Mouse (Mus musculus): ENCODE measurements at regions not wholly inside any gene's neighbourhood (a gene's known extent, or its start where the extent isn't known, plus 50 kb on each side); places are given as distances from the start of the nearest gene placed in this dataset.

DNA sequence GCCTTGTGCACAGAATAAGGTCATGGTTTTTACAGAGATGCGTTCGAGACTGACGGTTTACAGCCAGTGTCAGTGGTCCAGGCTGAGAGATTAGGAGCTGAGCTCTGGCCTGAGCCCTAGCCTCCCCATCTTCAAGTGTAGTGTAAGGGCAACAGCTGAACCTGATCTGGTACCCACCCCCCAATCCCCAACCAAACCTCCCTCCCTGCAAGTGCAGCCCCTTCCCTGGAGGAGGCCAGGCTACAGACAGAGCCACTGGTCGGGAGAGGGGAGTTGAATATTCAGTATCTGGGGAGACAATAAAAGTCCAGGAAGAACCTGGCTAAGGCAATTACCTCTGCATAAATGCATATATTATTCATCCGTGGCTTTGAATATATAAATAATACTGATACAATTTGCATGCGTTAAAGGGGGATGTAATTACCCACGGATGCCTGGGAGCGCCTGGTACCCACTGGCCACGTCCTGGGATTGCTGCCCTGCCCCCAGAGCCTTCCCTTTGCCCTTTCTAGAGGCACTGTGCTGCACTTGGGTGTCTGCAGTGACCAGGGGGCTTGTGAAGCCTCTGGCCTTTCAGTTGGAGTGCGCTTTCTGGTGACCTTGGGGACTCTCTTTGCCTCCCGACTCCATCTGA lies 95.5 kb upstream of the Mvb12b start:
- DNase-seq (ENCODE audit: low spot score): no peak

GRCm38 (mm10) chr2:33981936-33982335 lies 94.2 kb upstream of the Mvb12b start:
- peak; percentile 63 for DNase-seq (ENCODE audit: low spot score)

GRCm38 (mm10) chr2:33981321-33981720 lies 93.6 kb upstream of the Mvb12b start:
- no peak for DNase-seq (ENCODE audit: low spot score)

DNA sequence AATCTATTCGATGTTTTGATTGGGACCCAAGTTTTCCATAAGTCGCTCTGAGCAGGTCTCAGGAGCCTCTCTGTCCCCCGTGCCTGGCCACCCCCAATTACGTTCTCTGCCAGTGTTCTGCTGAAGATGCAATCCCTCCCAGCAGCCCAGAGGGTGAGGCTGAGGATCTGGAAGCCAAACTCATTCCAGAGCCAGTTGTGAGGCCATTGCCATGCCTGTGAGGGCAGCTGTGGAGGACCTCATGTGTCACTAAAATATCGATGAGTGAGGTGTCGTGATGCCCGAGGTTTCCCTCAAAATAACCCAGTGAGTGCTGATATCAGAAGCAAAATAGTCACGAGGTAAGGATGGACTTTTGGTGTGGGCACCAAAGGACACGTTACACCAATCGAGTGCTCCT lies 93.1 kb upstream of the Mvb12b start:
- no peak for DNase-seq (ENCODE audit: low spot score)

GRCm38 (mm10) chr2:33979276-33979675 lies 91.5 kb upstream of the Mvb12b start:
- DNase-seq (ENCODE audit: low spot score): no peak

DNA sequence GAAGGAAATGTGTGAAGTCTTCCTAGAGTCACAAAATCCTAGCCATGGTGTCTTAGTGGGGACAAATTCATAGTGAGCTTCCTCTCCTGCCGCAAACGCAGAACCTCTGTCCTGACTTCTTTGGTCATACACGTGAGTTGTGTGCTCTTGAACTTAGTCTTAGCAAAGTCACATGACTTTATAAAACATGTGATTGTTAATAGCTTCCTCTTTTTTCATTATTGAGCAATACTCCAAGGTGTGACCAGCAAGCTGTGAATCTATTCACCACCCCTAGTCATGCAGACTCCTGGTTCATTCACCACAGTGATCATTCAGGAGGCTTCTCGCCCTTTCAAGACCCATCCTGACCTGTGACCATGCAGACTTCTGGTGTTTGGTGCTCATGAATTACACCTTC lies 90.8 kb upstream of the Mvb12b start:
- no peak for DNase-seq (ENCODE audit: low spot score)

DNA sequence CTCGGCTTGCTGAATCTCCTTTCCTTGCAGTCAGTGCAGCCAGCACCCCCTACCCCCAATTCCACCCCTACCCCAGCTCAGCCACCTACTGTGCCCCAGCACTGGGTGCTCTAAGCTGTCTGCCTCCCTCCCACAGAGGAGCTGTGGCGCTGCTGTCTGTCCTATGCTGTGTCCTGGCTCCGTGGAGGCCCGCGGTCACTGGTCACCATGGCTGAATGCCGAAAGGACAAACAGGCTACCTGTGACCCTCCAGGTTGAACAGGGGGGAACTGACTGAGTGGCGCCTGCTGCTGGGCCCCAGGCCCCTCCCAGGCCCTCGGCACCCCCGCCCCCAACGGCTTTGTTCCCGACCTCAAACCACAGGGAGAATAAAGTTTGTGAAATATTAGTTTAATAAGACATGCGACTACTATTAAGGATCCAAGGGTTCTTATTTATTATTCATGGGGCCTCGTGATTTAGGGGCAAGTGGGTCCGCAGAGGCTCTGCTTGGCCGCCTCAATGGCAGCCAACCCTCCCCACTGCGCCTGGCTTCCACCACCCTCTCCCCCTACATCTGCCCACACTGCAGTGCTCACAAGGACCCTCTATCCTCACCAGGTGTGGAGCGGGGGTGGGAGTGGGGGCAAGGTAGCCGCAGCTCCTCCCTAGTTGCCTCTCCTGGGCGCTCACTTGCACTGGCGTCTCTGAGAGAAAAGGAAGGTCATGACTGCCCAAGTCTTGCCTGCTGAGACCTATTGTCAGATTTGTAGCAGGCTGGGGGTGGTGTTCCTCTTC lies 90.0 kb upstream of the Mvb12b start:
- no peak for DNase-seq (ENCODE audit: low spot score)

DNA sequence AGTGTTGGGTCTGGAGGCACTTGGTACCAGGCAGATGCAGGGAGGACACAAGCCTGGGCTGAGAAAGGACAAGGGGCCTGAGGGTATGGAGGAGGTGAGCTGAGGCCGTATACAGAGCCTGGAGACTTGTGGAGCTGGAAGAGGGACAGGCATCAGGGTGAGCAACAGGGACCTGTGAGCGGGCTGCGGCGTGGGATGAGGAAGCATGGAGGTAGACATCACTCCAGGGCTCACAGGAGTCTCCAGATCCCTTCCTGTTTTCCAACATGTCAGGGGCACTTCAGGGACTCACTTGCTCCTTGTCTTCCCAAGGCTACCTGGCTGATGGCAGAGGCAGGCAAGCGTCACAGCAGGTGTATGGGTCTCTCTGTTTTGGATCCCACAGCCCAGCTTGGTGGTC lies 89.4 kb upstream of the Mvb12b start:
- no peak for DNase-seq (ENCODE audit: low spot score)

- DNase-seq (ENCODE audit: low spot score): no peak
Observed at GRCm38 (mm10) chr2:33976183-33976582, 88.4 kb upstream of the Mvb12b start.

GRCm38 (mm10) chr2:33975423-33976127 lies 87.8 kb upstream of the Mvb12b start:
- no peak for DNase-seq (ENCODE audit: low spot score)

- DNase-seq (ENCODE audit: low spot score): no peak
Observed at GRCm38 (mm10) chr2:33974737-33975422, 87.1 kb upstream of the Mvb12b start.

DNA sequence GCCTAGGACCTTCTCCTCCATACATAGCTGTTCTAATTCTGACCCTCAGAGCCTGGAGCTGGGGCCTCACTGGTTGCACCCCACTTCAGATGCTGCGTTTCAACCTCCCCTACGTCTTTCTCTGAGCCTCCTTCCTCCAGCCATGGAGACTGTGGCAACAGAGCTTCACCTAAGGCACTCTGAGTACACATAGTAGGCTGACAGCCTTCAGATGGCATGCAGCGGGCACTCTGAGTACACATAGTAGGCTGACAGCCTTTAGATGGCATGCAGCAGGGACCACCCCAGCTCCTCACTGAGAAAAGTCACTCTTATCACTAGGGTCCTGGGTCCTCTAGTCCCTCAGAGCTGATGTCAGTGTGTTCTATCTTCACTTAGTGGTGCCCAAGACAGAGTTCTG lies 86.3 kb upstream of the Mvb12b start:
- DNase-seq (ENCODE audit: low spot score): no peak

DNA sequence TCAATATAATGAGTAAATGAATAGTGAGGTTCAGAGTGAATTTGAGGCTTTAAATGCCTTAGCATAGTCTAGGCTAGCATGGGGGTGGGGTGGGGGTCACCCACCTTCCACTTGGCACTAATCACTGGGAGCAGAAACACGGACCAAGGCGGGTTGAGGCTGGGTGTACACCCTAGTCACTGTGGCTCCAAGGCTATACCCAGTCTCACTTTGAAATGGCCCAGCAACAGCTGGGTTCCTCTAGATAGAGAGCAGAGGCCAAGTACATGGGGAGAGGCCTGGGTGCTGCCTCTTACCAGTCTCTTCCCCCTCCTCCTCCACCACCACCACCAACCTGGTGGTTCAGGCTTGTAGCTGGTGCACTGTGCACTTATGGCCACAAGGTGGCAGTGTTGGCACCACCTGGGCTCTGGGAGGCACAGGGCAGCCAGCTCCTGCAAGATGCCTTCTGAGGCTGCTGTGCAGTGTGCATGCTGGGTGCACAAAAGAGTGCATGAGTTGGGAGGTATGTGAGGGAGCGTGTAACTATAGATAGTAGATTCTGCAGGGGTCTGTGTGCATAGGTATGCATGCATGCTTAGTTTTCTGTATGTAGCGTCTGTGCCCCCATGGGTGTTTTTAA lies 85.6 kb upstream of the Mvb12b start:
- peak; percentile 88 for DNase-seq (ENCODE audit: low spot score)

- peak; percentile 18 for DNase-seq (ENCODE audit: low spot score)
Observed at GRCm38 (mm10) chr2:33966984-33967421, 79.3 kb upstream of the Mvb12b start.

DNA sequence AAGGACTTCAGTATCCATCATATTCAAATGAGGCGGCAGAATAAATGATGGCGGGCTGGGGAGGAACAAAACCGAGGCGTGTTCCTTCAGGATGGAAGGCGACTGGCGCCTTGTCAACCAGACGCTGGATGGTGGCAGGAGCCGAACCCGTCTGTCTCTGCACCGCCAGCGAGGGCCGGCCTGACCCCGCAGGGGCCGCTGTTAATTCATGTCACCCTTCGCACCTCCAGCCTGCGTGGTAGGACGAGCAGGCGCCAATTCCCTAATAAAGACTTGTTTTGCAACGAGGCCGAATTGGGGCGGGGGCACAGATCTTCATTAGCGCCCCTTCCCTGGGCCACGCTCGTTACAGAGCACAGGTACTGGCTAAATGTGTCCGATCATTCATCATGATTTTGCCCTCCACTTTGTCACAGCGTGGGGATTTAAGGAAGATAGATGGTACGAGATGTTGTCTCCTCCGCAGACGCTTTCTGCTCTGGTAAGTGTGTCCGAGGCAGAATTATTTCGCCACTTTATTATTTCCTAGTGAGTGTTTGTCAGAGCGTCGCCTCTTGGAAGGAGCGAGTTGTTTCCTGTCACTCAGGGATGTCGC lies 78.7 kb upstream of the Mvb12b start:
- DNase-seq (ENCODE audit: low spot score): peak; percentile 36

- no peak for DNase-seq (ENCODE audit: low spot score)
Observed at GRCm38 (mm10) chr2:33964096-33964495, 76.3 kb upstream of the Mvb12b start.

DNA sequence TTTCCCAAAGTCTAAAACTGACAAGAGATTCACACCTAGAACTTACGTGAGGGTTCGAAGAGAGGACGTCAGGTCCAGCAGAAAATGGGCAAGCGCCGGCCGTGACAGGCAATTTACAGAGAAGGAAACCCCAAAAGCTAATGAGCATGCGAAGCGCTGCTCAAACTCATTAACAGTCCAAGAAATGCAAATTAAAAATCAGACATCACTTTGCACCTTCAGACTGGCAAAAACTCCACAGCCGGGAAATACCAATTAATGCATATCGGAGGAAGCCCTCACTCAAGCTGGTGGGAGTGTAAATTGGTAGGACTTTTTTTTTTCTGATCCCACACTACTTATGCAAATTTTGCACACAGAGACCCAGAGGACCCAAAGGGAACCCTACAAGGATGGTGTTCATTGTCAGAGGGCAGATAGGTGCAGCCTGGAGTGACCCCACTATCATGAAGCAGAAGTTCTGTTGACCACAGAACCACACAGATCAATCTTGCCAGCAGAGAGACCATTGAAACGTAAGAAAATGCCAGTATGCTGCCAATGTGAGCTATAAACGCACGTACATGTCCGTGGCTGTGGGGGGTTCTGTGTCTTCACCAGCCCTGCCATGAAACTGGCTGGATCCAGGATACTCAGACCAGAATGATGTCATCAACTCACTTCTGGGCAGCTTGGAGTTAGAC lies 74.8 kb upstream of the Mvb12b start:
- no peak for DNase-seq (ENCODE audit: low spot score)

DNA sequence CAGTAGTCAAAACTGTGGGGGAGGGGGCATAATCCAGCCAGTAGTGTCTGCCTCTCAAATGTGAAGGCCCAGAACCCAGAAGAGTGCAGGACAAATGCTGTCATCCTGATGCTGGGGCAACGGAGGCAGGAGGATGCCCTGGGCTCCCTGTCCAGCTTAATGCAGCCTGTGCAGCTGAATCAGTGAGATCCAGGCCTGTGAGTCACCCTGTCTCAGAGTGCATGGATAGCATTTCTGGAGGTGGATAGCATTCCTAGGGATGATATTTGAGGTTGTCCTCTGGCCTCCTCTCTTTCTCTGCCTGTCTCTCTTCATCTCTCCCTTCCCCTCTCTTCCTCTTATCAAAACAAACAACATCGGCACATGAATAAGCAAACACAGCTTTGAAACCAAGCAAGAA lies 73.8 kb upstream of the Mvb12b start:
- DNase-seq (ENCODE audit: low spot score): no peak

DNA sequence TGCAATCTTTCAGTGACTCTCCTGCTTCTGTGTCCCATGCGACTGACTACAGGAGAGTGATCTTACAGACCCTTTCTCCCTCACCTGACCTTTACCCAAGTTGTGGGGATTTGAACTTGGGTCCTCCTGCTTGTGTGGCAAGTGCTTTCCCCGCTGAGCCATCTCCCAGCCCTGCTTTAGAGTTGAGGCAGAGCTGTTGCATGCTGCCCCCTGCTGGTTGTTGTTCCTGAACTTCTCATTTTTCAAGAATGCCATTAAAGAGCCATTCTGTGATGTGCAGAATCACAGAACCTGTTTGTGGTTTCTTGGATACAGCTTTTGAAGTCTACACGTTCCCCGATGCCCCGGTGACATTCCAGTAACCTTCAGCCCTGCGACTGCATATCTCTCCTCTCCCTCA lies 70.0 kb upstream of the Mvb12b start:
- peak; percentile 71 for DNase-seq (ENCODE audit: low spot score)

- no peak for DNase-seq (ENCODE audit: low spot score)
Observed at GRCm38 (mm10) chr2:33944301-33944700, 56.6 kb upstream of the Mvb12b start.

- no peak for DNase-seq (ENCODE audit: low spot score)
Observed at GRCm38 (mm10) chr2:33942085-33942484, 54.3 kb upstream of the Mvb12b start.
